Mouse (Mus musculus) liver, adult 2 months (tissue): Measurements from ENCODE around the gene Samd7.

Experiments used
- CTCF ChIP-seq: fragments of 200-500 bp; IDR thresholded peaks from 2 replicates; pipeline ENCODE4 v1.5.1; 2011; ENCODE audit warnings: low read depth, low read length, control low read depth
- POLR2A ChIP-seq: fragments of 200-500 bp; IDR thresholded peaks from 2 replicates; pipeline ENCODE4 v1.6.1; 2011; ENCODE audit warnings: low read length, control low read depth; ENCODE audit not compliant: insufficient read depth; ENCODE audit errors: extremely low read depth

DNA sequence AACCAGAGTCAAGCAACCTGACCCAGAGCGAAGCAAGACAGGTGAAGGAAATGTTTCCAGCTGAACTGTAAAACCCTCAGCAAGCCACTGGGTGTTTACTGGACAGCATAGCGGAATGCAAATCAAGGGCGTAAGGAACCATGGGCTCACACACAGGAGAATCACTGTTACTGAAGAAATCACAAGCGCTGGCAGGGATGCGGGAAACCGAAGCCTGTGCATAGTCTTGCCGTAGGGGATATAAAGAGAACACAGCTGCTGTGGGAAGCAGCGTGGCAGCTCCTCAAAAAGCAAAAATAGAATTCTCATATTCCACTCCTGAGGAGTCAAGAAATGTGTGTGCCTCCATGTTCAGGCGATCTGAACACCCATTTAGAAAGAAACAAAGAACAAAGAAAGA, 9.3 kb upstream of the Samd7 start:
- TF ChIP-seq CTCF: no peak
- no peak for TF ChIP-seq POLR2A
